Mouse (Mus musculus) erythroblast, embryonic 14.5 days (primary cell): ENCODE measurements around the gene Frs2.

ENCODE experiments used
- GATA1 ChIP-seq: IDR thresholded peaks from 2 replicates; pipeline ENCODE4 v1.6.1; 2012; ENCODE audit warnings: low read length, inconsistent platforms, mixed read lengths
- TAL1 ChIP-seq: IDR thresholded peaks from 3 replicates; pipeline ENCODE4 v1.6.1; 2012; ENCODE audit warnings: low read length, inconsistent platforms, mixed read lengths

DNA sequence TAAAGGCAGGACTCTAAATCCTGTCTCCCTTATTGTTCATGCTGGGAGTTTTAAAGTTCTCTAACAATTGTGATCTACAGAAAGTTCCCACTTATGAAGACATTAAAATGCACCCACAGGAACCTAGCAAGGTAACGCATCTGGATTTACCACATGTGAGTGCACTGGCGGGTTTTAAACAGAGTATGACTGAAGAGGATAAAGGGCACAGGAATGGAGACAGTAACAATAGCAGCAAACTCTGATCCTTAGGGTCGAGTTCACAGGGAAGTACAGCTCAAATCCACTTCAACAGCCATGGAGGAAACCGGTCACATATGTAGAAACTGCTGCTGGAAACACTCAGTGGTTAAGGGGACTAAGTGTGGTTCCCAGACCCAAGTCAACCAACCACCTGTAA lies 99.1 kb downstream of the Frs2 start:
- no peak for TF ChIP-seq GATA1
- no peak for TF ChIP-seq TAL1
